Mouse (Mus musculus) macrophage (primary cell): Measurements from ENCODE around the gene Dock2. TPM values are rescaled to one million over a fixed set of nuclear protein-coding genes. Genes with fewer than 3 reads are reported as not detected.

Source experiments
- H3K27ac ChIP-seq: fragments of 350-480 bp; formaldehyde crosslinking; 2 replicates; pipeline ENCODE4 v1.9.0; 2021
- H3K36me3 ChIP-seq: fragments of 350-480 bp; formaldehyde crosslinking; 2 replicates; pipeline ENCODE4 v1.9.0; 2021; ENCODE audit errors: inconsistent target
- H3K4me3 ChIP-seq: fragments of 350-480 bp; formaldehyde crosslinking; 2 replicates; pipeline ENCODE4 v1.9.0; 2021; ENCODE audit errors: inconsistent target
- H3K79me2 ChIP-seq: fragments of 350-480 bp; formaldehyde crosslinking; 2 replicates; pipeline ENCODE4 v1.9.0; 2021; ENCODE audit errors: inconsistent target
- WGBS: methylation state at CpG from one replicate; pipeline ENCODE4 v1.1.7; 2026; ENCODE audit warnings: inconsistent platforms; ENCODE audit not compliant: missing documents; 5-methylcytosine and 5-hydroxymethylcytosine counted together
- polyA plus RNA-seq: library from polyadenylated mRNA; stranded (reverse); fragments of 250-400 nt; gene quantifications from 3 replicates; pipeline ENCODE4 v1.2.4, GENCODE M21; 2018; ENCODE audit warnings: inconsistent platforms

Gene Dock2
- polyA plus RNA-seq, 1 experiment from 2014 or later: 157 TPM

- Histone ChIP-seq H3K36me3 (peaks cover 23% of the 10 kb centered on the region; the same call in 1 of the 2 replicates), H3K79me2 (no peaks in the 10 kb centered on the region), H3K27ac (no peak overlapping the region), H3K4me3 (no peak overlapping the region)
- whole genome bisulfite sequencing: 93% methylated on average over 8 of the region's 8 CpGs
Measured at GRCm38 (mm10) chr11:34406309-34406708, 377.4 kb downstream of the Dock2 start.

- H3K79me2 ChIP-seq: no peaks in the 10 kb centered on the region
- peaks cover 23% of the 10 kb centered on the region; the same call in 1 of the 2 replicates for H3K36me3 ChIP-seq
- WGBS: 100% methylated on average over 1 of the region's 1 CpGs
- no peak overlapping the region for H3K4me3 ChIP-seq
- H3K27ac ChIP-seq: no peak overlapping the region
Measured at GRCm38 (mm10) chr11:34405311-34405710, 378.4 kb downstream of the Dock2 start.

- no peak overlapping the region for H3K4me3 ChIP-seq
- WGBS: 96% methylated on average over 8 of the region's 8 CpGs
- peaks cover 23% of the 10 kb centered on the region; the same call in 1 of the 2 replicates for H3K36me3 ChIP-seq
- no peak overlapping the region for H3K27ac ChIP-seq
- H3K79me2 ChIP-seq: no peaks in the 10 kb centered on the region
Measured at GRCm38 (mm10) chr11:34401343-34401742, 382.3 kb downstream of the Dock2 start.

- Histone ChIP-seq H3K36me3 (peaks cover 21% of the 10 kb centered on the region; the same call in 1 of the 2 replicates), H3K27ac (no peak overlapping the region), H3K4me3 (no peak overlapping the region), H3K79me2 (no peaks in the 10 kb centered on the region)
- 8% methylated on average over 2 of the region's 2 CpGs for WGBS
Measured at GRCm38 (mm10) chr11:34398555-34398954, 385.1 kb downstream of the Dock2 start.

GRCm38 (mm10) chr11:34397661-34398060, 386.0 kb downstream of the Dock2 start:
- Histone ChIP-seq H3K79me2 (no peaks in the 10 kb centered on the region), H3K36me3 (peaks cover 22% of the 10 kb centered on the region; the same call in 1 of the 2 replicates), H3K4me3 (no peak overlapping the region), H3K27ac (no peak overlapping the region)
- 89% methylated on average over 5 of the region's 5 CpGs for WGBS

- H3K36me3 ChIP-seq: peaks cover 15% of the 10 kb centered on the region; the same call in 1 of the 2 replicates
- WGBS: 60% methylated on average over 3 of the region's 3 CpGs
- H3K79me2 ChIP-seq: no peaks in the 10 kb centered on the region
- H3K4me3 ChIP-seq: no peak overlapping the region
- H3K27ac ChIP-seq: no peak overlapping the region
Measured at GRCm38 (mm10) chr11:34395802-34396201, 387.9 kb downstream of the Dock2 start.

- H3K27ac ChIP-seq: no peak overlapping the region
- peaks cover 19% of the 10 kb centered on the region; the same call in 1 of the 2 replicates for H3K36me3 ChIP-seq
- no peaks in the 10 kb centered on the region for H3K79me2 ChIP-seq
- WGBS: 93% methylated on average over 4 of the region's 4 CpGs
- no peak overlapping the region for H3K4me3 ChIP-seq
Measured at GRCm38 (mm10) chr11:34392105-34392504, 391.6 kb downstream of the Dock2 start.

- no peak overlapping the region for H3K27ac ChIP-seq
- no peaks in the 10 kb centered on the region for H3K79me2 ChIP-seq
- peaks cover 19% of the 10 kb centered on the region; the same call in 1 of the 2 replicates for H3K36me3 ChIP-seq
- 61% methylated on average over 6 of the region's 6 CpGs for WGBS
- H3K4me3 ChIP-seq: no peak overlapping the region
Measured at GRCm38 (mm10) chr11:34389261-34390116, 394.2 kb downstream of the Dock2 start.

- H3K79me2 ChIP-seq: no peaks in the 10 kb centered on the region
- no peak overlapping the region for H3K27ac ChIP-seq
- H3K36me3 ChIP-seq: 0 out of 2 replicates have a peak, but pooled peaks cover 12% of the 10 kb centered on the region
- no peak overlapping the region for H3K4me3 ChIP-seq
- WGBS: 83% methylated on average over 1 of the region's 1 CpGs
Measured at GRCm38 (mm10) chr11:34385001-34385688, 398.5 kb downstream of the Dock2 start.

GRCm38 (mm10) chr11:34384178-34384577, 399.5 kb downstream of the Dock2 start:
- H3K36me3 ChIP-seq: 0 out of 2 replicates have a peak, but pooled peaks cover 12% of the 10 kb centered on the region
- no peak overlapping the region for H3K27ac ChIP-seq
- no peaks in the 10 kb centered on the region for H3K79me2 ChIP-seq
- WGBS: 33% methylated on average over 4 of the region's 4 CpGs
- no peak overlapping the region for H3K4me3 ChIP-seq

- Histone ChIP-seq H3K27ac (no peak overlapping the region), H3K4me3 (no peak overlapping the region), H3K36me3 (0 out of 2 replicates have a peak, but pooled peaks cover 12% of the 10 kb centered on the region), H3K79me2 (no peaks in the 10 kb centered on the region)
- whole genome bisulfite sequencing: 85% methylated on average over 3 of the region's 3 CpGs
Measured at GRCm38 (mm10) chr11:34383501-34383900, 400.2 kb downstream of the Dock2 start.

- H3K4me3 ChIP-seq: no peak overlapping the region
- no peak overlapping the region for H3K27ac ChIP-seq
- H3K36me3 ChIP-seq: 0 out of 2 replicates have a peak, but pooled peaks cover 11% of the 10 kb centered on the region
- WGBS: 96% methylated on average over 6 of the region's 6 CpGs
- H3K79me2 ChIP-seq: no peaks in the 10 kb centered on the region
Measured at GRCm38 (mm10) chr11:34377649-34378048, 406.0 kb downstream of the Dock2 start.

- Histone ChIP-seq H3K27ac (no peak overlapping the region), H3K4me3 (no peak overlapping the region), H3K79me2 (no peaks in the 10 kb centered on the region), H3K36me3 (0 out of 2 replicates have a peak, but pooled peaks cover 7% of the 10 kb centered on the region)
- 82% methylated on average over 1 of the region's 1 CpGs for WGBS
Measured at GRCm38 (mm10) chr11:34375557-34375956, 408.1 kb downstream of the Dock2 start.

- 93% methylated on average over 4 of the region's 4 CpGs for WGBS
- no peak overlapping the region for H3K27ac ChIP-seq
- H3K36me3 ChIP-seq: peaks cover 14% of the 10 kb centered on the region
- no peaks in the 10 kb centered on the region for H3K79me2 ChIP-seq
- no peak overlapping the region for H3K4me3 ChIP-seq
Measured at GRCm38 (mm10) chr11:34372224-34372623, 411.5 kb downstream of the Dock2 start.

GRCm38 (mm10) chr11:34356109-34356508, 427.6 kb downstream of the Dock2 start:
- no peak overlapping the region for H3K27ac ChIP-seq
- no peaks in the 10 kb centered on the region for H3K79me2 ChIP-seq
- 83% methylated on average over 2 of the region's 2 CpGs for WGBS
- peaks cover 15% of the 10 kb centered on the region; the same call in 1 of the 2 replicates for H3K36me3 ChIP-seq
- H3K4me3 ChIP-seq: no peak overlapping the region
